Comparison of ENCODE assay signal across 9 mouse cellular contexts in the genomic region with DNA sequence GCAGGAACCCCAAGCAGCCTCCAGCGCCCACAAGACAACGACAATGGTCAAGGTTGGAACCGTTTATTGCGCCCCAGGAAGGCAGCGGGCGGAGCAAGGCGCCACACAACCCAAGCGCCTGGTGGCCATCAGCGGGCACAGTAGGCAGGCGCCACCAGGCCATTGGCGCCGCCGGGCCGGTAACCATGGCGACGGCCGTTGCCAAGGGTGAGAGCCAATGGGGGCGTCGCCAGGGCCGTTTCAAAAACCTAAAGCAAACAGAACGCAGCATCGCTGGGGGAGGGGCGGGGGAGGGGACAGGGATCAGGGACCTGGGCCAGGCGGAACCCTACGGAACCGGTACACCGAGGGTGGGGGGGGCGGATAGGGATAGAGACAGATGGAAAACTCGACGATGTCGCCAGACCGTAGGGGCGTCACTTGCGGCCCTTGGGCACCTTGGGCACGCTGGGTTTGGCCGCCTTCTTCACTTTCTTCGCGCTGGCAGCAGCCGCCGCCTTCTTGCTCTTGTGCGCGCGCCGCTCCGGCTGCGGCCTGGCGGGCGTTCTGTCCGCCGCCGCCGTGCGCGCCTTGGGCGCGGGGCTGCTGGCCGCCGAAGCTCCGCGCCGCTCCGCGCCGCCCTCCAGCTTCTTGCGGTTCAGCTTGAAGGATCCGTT. TPM values are rescaled to one million over a fixed set of nuclear protein-coding genes. Genes with fewer than 3 reads are reported as not detected.
DNase-seq lines count a peak whose midpoint lies in the region; ATAC-seq and TF ChIP-seq lines count a peak whose summit lies in the region.
"Had no signal": no experiment of that assay in that cellular context is flagged by ENCODE, and none has a peak within 500 bp of the region (broad histone marks: within the 10 kb centered on the region; RNA-seq: fewer than 3 reads in every experiment).

No protein-coding gene starts in this region.

- H3K4me3 ChIP-seq in liver, embryonic 15.5 days (replicated peaks), result peak overlapping the region; percentile 58
- peak overlapping the region; percentile 99 for H3K4me3 ChIP-seq in neural tube, embryonic 13.5 days
- H3K4me3 ChIP-seq in thymus, adult 2 months (ENCODE audit: control insufficient read depth, insufficient read depth, low read length), result peak overlapping the region; percentile 51

- peaks cover 16% of the 10 kb centered on the region for H3K4me1 ChIP-seq in liver, embryonic 15.5 days (replicated peaks)
- H3K4me1 ChIP-seq in neural tube, embryonic 13.5 days (replicated peaks), result peaks cover 24% of the 10 kb centered on the region
- H3K4me1 ChIP-seq in thymus, adult 2 months (replicated peaks; ENCODE audit: control insufficient read depth, insufficient read depth, low read length), result peaks cover 13% of the 10 kb centered on the region

- under 1% methylated on average over 66 of the region's 66 CpGs for WGBS in liver, embryonic 15.5 days (ENCODE audit: insufficient replicate concordance)
- WGBS in neural tube, embryonic 13.5 days, result under 1% methylated on average over 59 of the region's 66 CpGs
- WGBS in thymus, adult 2 months, result 3% methylated on average over 66 of the region's 66 CpGs

- H3K36me3 ChIP-seq in liver, embryonic 15.5 days (replicated peaks), result no peaks in the 10 kb centered on the region
- H3K36me3 ChIP-seq in neural tube, embryonic 13.5 days, result peaks cover 21% of the 10 kb centered on the region
- no peaks in the 10 kb centered on the region for H3K36me3 ChIP-seq in thymus, adult 2 months (ENCODE audit: control insufficient read depth, insufficient read depth, low read length)

- peak; percentile 28 for DNase-seq in kidney, adult 18-20 months
- no peak for DNase-seq in kidney, adult 8-10 months
- peak; percentile 79 to 93 for DNase-seq in cerebellum, postnatal 4 days (ENCODE audit: low spot score in 2 of 2)
- DNase-seq in gastrocnemius, postnatal 4 days (ENCODE audit: low spot score in 2 of 2), result peak; percentile 47 to 79
- peak; percentile 66 to 81 for DNase-seq in kidney, postnatal 25 days
- DNase-seq in thymus, adult 2 months, result peak; percentile 40

- no peak for TF ChIP-seq CTCF in thymus, adult 2 months (IDR thresholded peaks at IDR 0.05; ENCODE audit: borderline replicate concordance, control insufficient read depth, extremely low read depth, insufficient read depth, low read length, poor library complexity)

- peak overlapping the region; percentile 68 for H3K4me2 ChIP-seq in liver, embryonic 15.5 days
- H3K4me2 ChIP-seq in neural tube, embryonic 13.5 days, result peak overlapping the region; percentile 81

- no peak overlapping the region for H3K27ac ChIP-seq in liver, embryonic 15.5 days (replicated peaks)
- peak overlapping the region; percentile 95 for H3K27ac ChIP-seq in neural tube, embryonic 13.5 days (replicated peaks)
- no peak overlapping the region for H3K27ac ChIP-seq in thymus, adult 2 months (ENCODE audit: control insufficient read depth, insufficient read depth, low read length)

- no peak for TF ChIP-seq POLR2A in thymus, adult 2 months (IDR thresholded peaks at IDR 0.05; ENCODE audit: control insufficient read depth, extremely low read depth, insufficient read depth, low read length, poor library complexity)

- 0 out of 2 replicates have a peak, but pooled peaks have one; percentile 18 for ATAC-seq in liver, embryonic 15.5 days (ENCODE audit: insufficient read depth)
- ATAC-seq in neural tube, embryonic 13.5 days (ENCODE audit: low read depth), result peak; percentile 90

- no peaks in the 10 kb centered on the region for H3K9me3 ChIP-seq in liver, embryonic 15.5 days (replicated peaks)
- no peaks in the 10 kb centered on the region for H3K9me3 ChIP-seq in neural tube, embryonic 13.5 days

- H3K27me3 ChIP-seq in liver, embryonic 15.5 days, result peaks cover 71% of the 10 kb centered on the region
- H3K27me3 ChIP-seq in neural tube, embryonic 13.5 days, result no peaks in the 10 kb centered on the region
- peaks cover 4% of the 10 kb centered on the region; the same call in 1 of the 2 replicates for H3K27me3 ChIP-seq in thymus, adult 2 months (ENCODE audit: control insufficient read depth, insufficient read depth, low read length)

- 0 out of 2 replicates have a peak overlapping the region, but pooled peaks have one; percentile 4 for H3K9ac ChIP-seq in liver, embryonic 15.5 days
- H3K9ac ChIP-seq in neural tube, embryonic 13.5 days, result peak overlapping the region; percentile 96

RNA-seq across cellular contexts. Expression of gene H1fx, which starts 0.9 kb away (rescaled TPM):
- total RNA-seq in gastrocnemius, postnatal 4 days (2021), result 10 to 100 TPM; 31.9 to 40.7 TPM
- polyA plus RNA-seq in liver, embryonic 15.5 days (2015; fragmentation: Nextera tagmentation; extraction: Ambion mirVana), result 2.9 and 3.2 TPM in 2 replicates
- polyA plus RNA-seq in neural tube, embryonic 13.5 days (2015; fragmentation: Nextera tagmentation; extraction: Ambion mirVana), result 31.1 and 43.6 TPM in 2 replicates
- polyA plus RNA-seq in thymus, adult 2 months (2012; rRNA removed), result 9.8 and 25.4 TPM in 2 replicates
- total RNA-seq: MEL had no signal

Comparison
In these comparisons a context has a peak if more than half of its experiments do, and no peak if none do; other contexts are left out.
1. DNase-seq: peak in kidney, adult 18-20 months (single experiment), cerebellum, postnatal 4 days (2 of 2), gastrocnemius, postnatal 4 days (2 of 2), kidney, postnatal 25 days (2 of 2) and thymus, adult 2 months (single experiment); none in kidney, adult 8-10 months (0 of 2).
2. Peak in every context shown above with its lines, with median percentiles within 50 percentile points of each other: H3K4me3 ChIP-seq.